ENCODE assay signal across 12 mouse cellular contexts in genomic region chrX:133914219-133914618, GRCm38 (mm10). TPM values are rescaled to one million over a fixed set of nuclear protein-coding genes. Genes with fewer than 3 reads are reported as not detected.
DNase-seq lines count a peak whose midpoint lies in the region; ATAC-seq and TF ChIP-seq lines count a peak whose summit lies in the region.
"Had no signal": no experiment of that assay in that cellular context is flagged by ENCODE, and none has a peak within 500 bp of the region (broad histone marks: within the 10 kb centered on the region; RNA-seq: fewer than 3 reads in every experiment).

No protein-coding gene starts in this region.

- H3K27ac ChIP-seq in kidney, embryonic 14.5 days (ENCODE audit: low read depth, low read length): no peak overlapping the region
- peak overlapping the region; percentile 51; the same call in 1 of the 2 replicates for H3K27ac ChIP-seq in embryonic facial prominence, embryonic 15.5 days (replicated peaks)
- peak overlapping the region; percentile 11; the same call in 1 of the 2 replicates for H3K27ac ChIP-seq in heart, postnatal 0 days (ENCODE audit: low read depth)
- no peak overlapping the region for H3K27ac ChIP-seq in forebrain, embryonic 13.5 days
- H3K27ac ChIP-seq: hindbrain, postnatal 0 days; liver, embryonic 15.5 days had no signal

- ATAC-seq in kidney, embryonic 14.5 days (ENCODE audit: low FRiP score, low TSS enrichment): no peak
- no peak; the same call in 1 of the 2 replicates for ATAC-seq in embryonic facial prominence, embryonic 15.5 days (ENCODE audit: insufficient number of reproducible peaks, low FRiP score, low TSS enrichment, low read depth)
- peak; percentile 73 for ATAC-seq in heart, postnatal 0 days (ENCODE audit: insufficient read depth, low read depth)
- no peak for ATAC-seq in forebrain, embryonic 13.5 days
- ATAC-seq: hindbrain, postnatal 0 days had no signal

- no peak overlapping the region for H3K9ac ChIP-seq in kidney, embryonic 14.5 days (ENCODE audit: low read depth, low read length)
- H3K9ac ChIP-seq in embryonic facial prominence, embryonic 15.5 days: no peak overlapping the region
- H3K9ac ChIP-seq in heart, postnatal 0 days (replicated peaks; ENCODE audit: low read depth, low read length): no peak overlapping the region
- H3K9ac ChIP-seq in forebrain, embryonic 13.5 days: no peak overlapping the region
- H3K9ac ChIP-seq: liver, embryonic 15.5 days had no signal

- H3K4me2 ChIP-seq in kidney, embryonic 14.5 days (replicated peaks; ENCODE audit: low read depth, low read length): no peak overlapping the region
- H3K4me2 ChIP-seq in embryonic facial prominence, embryonic 15.5 days (replicated peaks): no peak overlapping the region
- H3K4me2 ChIP-seq in heart, postnatal 0 days (ENCODE audit: low read depth, low read length): no peak overlapping the region
- H3K4me2 ChIP-seq in forebrain, embryonic 13.5 days: no peak overlapping the region
- H3K4me2 ChIP-seq: liver, embryonic 15.5 days had no signal

- no peaks in the 10 kb centered on the region for H3K27me3 ChIP-seq in kidney, embryonic 14.5 days (ENCODE audit: control insufficient read depth, insufficient read depth, low read length)
- 0 out of 2 replicates have a peak, but pooled peaks cover 8% of the 10 kb centered on the region for H3K27me3 ChIP-seq in embryonic facial prominence, embryonic 15.5 days
- no peaks in the 10 kb centered on the region for H3K27me3 ChIP-seq in heart, postnatal 0 days (ENCODE audit: control insufficient read depth, insufficient read depth, low read length)
- no peaks in the 10 kb centered on the region for H3K27me3 ChIP-seq in forebrain, embryonic 13.5 days
- H3K27me3 ChIP-seq: liver, embryonic 15.5 days had no signal

- no peak overlapping the region for H3K4me3 ChIP-seq in kidney, embryonic 14.5 days (ENCODE audit: low read length)
- H3K4me3 ChIP-seq in embryonic facial prominence, embryonic 15.5 days (replicated peaks): no peak overlapping the region
- H3K4me3 ChIP-seq in heart, postnatal 0 days (ENCODE audit: low read depth, low read length): no peak overlapping the region
- no peak overlapping the region for H3K4me3 ChIP-seq in forebrain, embryonic 13.5 days
- H3K4me3 ChIP-seq: liver, embryonic 15.5 days had no signal

- DNase-seq in kidney, adult 9 months: peak; percentile 6
- peak; percentile 64 for DNase-seq in heart, postnatal 0 days (ENCODE audit: low spot score)
- DNase-seq in lung, postnatal 36 days: peak; percentile 20
- DNase-seq in thymus, postnatal 10 days (ENCODE audit: low spot score in 2 of 2): no peak
- DNase-seq in left cerebral cortex, postnatal 36 days (ENCODE audit: low spot score in 2 of 2): no peak
- DNase-seq: layer of hippocampus, postnatal 36 days had no signal

- H3K36me3 ChIP-seq in kidney, embryonic 14.5 days (ENCODE audit: control insufficient read depth, insufficient read depth, low read length): no peaks in the 10 kb centered on the region
- no peaks in the 10 kb centered on the region for H3K36me3 ChIP-seq in embryonic facial prominence, embryonic 15.5 days
- no peaks in the 10 kb centered on the region for H3K36me3 ChIP-seq in heart, postnatal 0 days (replicated peaks; ENCODE audit: control insufficient read depth, insufficient read depth, low read length)
- H3K36me3 ChIP-seq in forebrain, embryonic 13.5 days (ENCODE audit: poor library complexity, severe bottlenecking): no peaks in the 10 kb centered on the region
- H3K36me3 ChIP-seq: liver, embryonic 15.5 days had no signal

- no peaks in the 10 kb centered on the region for H3K4me1 ChIP-seq in kidney, embryonic 14.5 days (ENCODE audit: control insufficient read depth, insufficient read depth, low read length)
- no peaks in the 10 kb centered on the region for H3K4me1 ChIP-seq in embryonic facial prominence, embryonic 15.5 days
- no peaks in the 10 kb centered on the region for H3K4me1 ChIP-seq in heart, postnatal 0 days (ENCODE audit: control insufficient read depth, insufficient read depth)
- no peaks in the 10 kb centered on the region for H3K4me1 ChIP-seq in forebrain, embryonic 13.5 days
- H3K4me1 ChIP-seq: liver, embryonic 15.5 days had no signal

- intact Hi-C loops in left cerebral cortex, postnatal 36 days (cut with DNase I): no loop called here

- TF ChIP-seq CTCF in heart, postnatal 0 days (IDR thresholded peaks at IDR 0.05; ENCODE audit: low read depth): no peak

- WGBS in kidney, embryonic 14.5 days: 53% methylated on average over 7 of the region's 7 CpGs
- 38% methylated on average over 7 of the region's 7 CpGs for WGBS in embryonic facial prominence, embryonic 15.5 days
- WGBS in heart, postnatal 0 days: 20% methylated on average over 7 of the region's 7 CpGs
- 69% methylated on average over 7 of the region's 7 CpGs for WGBS in forebrain, embryonic 13.5 days

- TF ChIP-seq EP300 in heart, postnatal 0 days (IDR thresholded peaks at IDR 0.05; ENCODE audit: low read depth): no peak

- H3K9me3 ChIP-seq in kidney, embryonic 14.5 days (ENCODE audit: control insufficient read depth, low read length): no peaks in the 10 kb centered on the region
- no peaks in the 10 kb centered on the region for H3K9me3 ChIP-seq in embryonic facial prominence, embryonic 15.5 days (replicated peaks)
- no peaks in the 10 kb centered on the region for H3K9me3 ChIP-seq in heart, postnatal 0 days (replicated peaks; ENCODE audit: control insufficient read depth, low read length)
- H3K9me3 ChIP-seq in forebrain, embryonic 13.5 days (replicated peaks): no peaks in the 10 kb centered on the region
- H3K9me3 ChIP-seq: liver, embryonic 15.5 days had no signal

RNA-seq across cellular contexts. Expression of gene Srpx2, which starts 6.0 kb away (rescaled TPM):
- 1.7 and 1.8 TPM in 2 replicates for polyA plus RNA-seq in kidney, embryonic 14.5 days (2014; fragmentation: Nextera tagmentation; extraction: Ambion mirVana)
- polyA plus RNA-seq in embryonic facial prominence, embryonic 15.5 days (2015; fragmentation: Nextera tagmentation; extraction: Ambion mirVana): 12.1 and 12.7 TPM in 2 replicates
- 8.2 and 8.9 TPM in 2 replicates for total RNA-seq in heart, postnatal 0 days (2014; rRNA removed; ENCODE audit: low replicate concordance)
- 8.5 TPM in 2 replicates for polyA plus RNA-seq in heart, postnatal 0 days (2015; fragmentation: Nextera tagmentation; extraction: Ambion mirVana)
- polyA plus RNA-seq in forebrain, embryonic 13.5 days (2015; fragmentation: Nextera tagmentation; extraction: Ambion mirVana): 0.21 and 0.32 TPM in 2 replicates
- total RNA-seq in left cerebral cortex, postnatal 36 days (2021): 1 to 10 TPM in 1 of 2 experiments, under 1 TPM in 1; 0.97 to 1.0 TPM
- total RNA-seq: common myeloid progenitor, adult 5-6 weeks had no signal

RNA-seq across cellular contexts. Expression of gene Tspan6, which starts 16.0 kb away (rescaled TPM):
- 203 and 238 TPM in 2 replicates for polyA plus RNA-seq in kidney, embryonic 14.5 days (2014; fragmentation: Nextera tagmentation; extraction: Ambion mirVana)
- polyA plus RNA-seq in embryonic facial prominence, embryonic 15.5 days (2015; fragmentation: Nextera tagmentation; extraction: Ambion mirVana): 146 and 156 TPM in 2 replicates
- 40.1 and 85.2 TPM in 2 replicates for total RNA-seq in heart, postnatal 0 days (2014; rRNA removed; ENCODE audit: low replicate concordance)
- polyA plus RNA-seq in heart, postnatal 0 days (2015; fragmentation: Nextera tagmentation; extraction: Ambion mirVana): 69.1 and 70.0 TPM in 2 replicates
- 229 and 245 TPM in 2 replicates for polyA plus RNA-seq in forebrain, embryonic 13.5 days (2015; fragmentation: Nextera tagmentation; extraction: Ambion mirVana)
- 10 to 100 TPM; 15.0 to 16.0 TPM for total RNA-seq in left cerebral cortex, postnatal 36 days (2021)

Comparison
In these comparisons a context has a peak if more than half of its experiments do, and no peak if none do; other contexts are left out.
1. DNase-seq: peak in kidney, adult 9 months (single experiment), heart, postnatal 0 days (single experiment) and lung, postnatal 36 days (single experiment); none in thymus, postnatal 10 days (0 of 2) and left cerebral cortex, postnatal 36 days (0 of 2).
2. H3K27ac ChIP-seq: peak in embryonic facial prominence, embryonic 15.5 days (single experiment) and heart, postnatal 0 days (single experiment); none in kidney, embryonic 14.5 days (single experiment) and forebrain, embryonic 13.5 days (single experiment).